ENCODE assay signal across 9 mouse cellular contexts in genomic region chr7:99659379-99660029, GRCm38 (mm10). TPM values are rescaled to one million over a fixed set of nuclear protein-coding genes. Genes with fewer than 3 reads are reported as not detected.
DNase-seq lines count a peak whose midpoint lies in the region; ATAC-seq lines count a peak whose summit lies in the region.
"Had no signal": no experiment of that assay in that cellular context is flagged by ENCODE, and none has a peak within 500 bp of the region (broad histone marks: within the 10 kb centered on the region; RNA-seq: fewer than 3 reads in every experiment).

No protein-coding gene starts in this region.

- H3K27ac ChIP-seq in forebrain, embryonic 14.5 days (ENCODE audit: low read depth, low read length): no peak overlapping the region
- no peak overlapping the region for H3K27ac ChIP-seq in hindbrain, embryonic 15.5 days (replicated peaks)
- H3K27ac ChIP-seq: liver, embryonic 15.5 days had no signal

- H3K9ac ChIP-seq in forebrain, embryonic 14.5 days (ENCODE audit: low read length): no peak overlapping the region
- no peak overlapping the region for H3K9ac ChIP-seq in hindbrain, embryonic 15.5 days
- H3K9ac ChIP-seq: liver, embryonic 15.5 days had no signal

- H3K27me3 ChIP-seq in forebrain, embryonic 14.5 days (replicated peaks; ENCODE audit: control insufficient read depth, insufficient read depth, low read length): no peaks in the 10 kb centered on the region
- no peaks in the 10 kb centered on the region for H3K27me3 ChIP-seq in hindbrain, embryonic 15.5 days

- H3K9me3 ChIP-seq in forebrain, embryonic 14.5 days (replicated peaks; ENCODE audit: control insufficient read depth, low read length): no peaks in the 10 kb centered on the region
- H3K9me3 ChIP-seq in hindbrain, embryonic 15.5 days: no peaks in the 10 kb centered on the region
- H3K9me3 ChIP-seq: liver, embryonic 15.5 days had no signal

- 0 out of 2 replicates have a peak, but pooled peaks have one; percentile 50 for ATAC-seq in forebrain, embryonic 14.5 days
- ATAC-seq in hindbrain, embryonic 15.5 days (ENCODE audit: low FRiP score, low read depth): 0 out of 2 replicates have a peak, but pooled peaks have one; percentile 46
- peak; percentile 83 for ATAC-seq in megakaryocyte progenitor cell, adult 5-6 weeks (replicated peaks; ENCODE audit: poor library complexity)
- ATAC-seq in activated CD4-positive, CD25-positive, alpha-beta regulatory T cell, adult 4 months: no peak

- 50% methylated on average over 12 of the region's 12 CpGs for WGBS in forebrain, embryonic 14.5 days
- 47% methylated on average over 12 of the region's 12 CpGs for WGBS in hindbrain, embryonic 15.5 days

- no peaks in the 10 kb centered on the region for H3K36me3 ChIP-seq in forebrain, embryonic 14.5 days (ENCODE audit: control insufficient read depth, insufficient read depth, low read length)
- H3K36me3 ChIP-seq in hindbrain, embryonic 15.5 days: no peaks in the 10 kb centered on the region
- H3K36me3 ChIP-seq: liver, embryonic 15.5 days had no signal

- no peak overlapping the region for H3K4me3 ChIP-seq in forebrain, embryonic 14.5 days (ENCODE audit: low read depth, low read length)
- H3K4me3 ChIP-seq in hindbrain, embryonic 15.5 days: no peak overlapping the region
- H3K4me3 ChIP-seq: liver, embryonic 15.5 days had no signal

- peak; percentile 86 for DNase-seq in MN1 (ENCODE audit: low spot score)
- peak; percentile 66 for DNase-seq in c-Kit-negative CD71-positive TER-119-positive erythroid progenitor cells, embryonic 14.5 days (ENCODE audit: low read depth, low spot score)
- peak; percentile 77 for DNase-seq in forebrain, embryonic 14.5 days (ENCODE audit: low spot score)
- DNase-seq in layer of hippocampus, postnatal 36 days: peak; percentile 70 to 77
- peak; percentile 35 to 74 for DNase-seq in spleen, adult 18-20 months

- H3K4me2 ChIP-seq in forebrain, embryonic 14.5 days (ENCODE audit: low read length): no peak overlapping the region
- no peak overlapping the region for H3K4me2 ChIP-seq in hindbrain, embryonic 15.5 days
- H3K4me2 ChIP-seq: liver, embryonic 15.5 days had no signal

- H3K4me1 ChIP-seq in forebrain, embryonic 14.5 days (ENCODE audit: control insufficient read depth, insufficient read depth, low read length): peaks cover under 1% of the 10 kb centered on the region; the same call in 1 of the 2 replicates
- H3K4me1 ChIP-seq in hindbrain, embryonic 15.5 days (replicated peaks): peaks cover 4% of the 10 kb centered on the region; the same call in 1 of the 2 replicates
- H3K4me1 ChIP-seq: liver, embryonic 15.5 days had no signal

RNA-seq across cellular contexts. Expression of gene Tpbgl, which starts 32.6 kb away (rescaled TPM):
- polyA plus RNA-seq in forebrain, embryonic 14.5 days (2014; fragmentation: Nextera tagmentation; extraction: Ambion mirVana): 0.32 and 0.33 TPM in 2 replicates
- 2.0 and 2.4 TPM in 2 replicates for polyA plus RNA-seq in hindbrain, embryonic 15.5 days (2015; fragmentation: Nextera tagmentation; extraction: Ambion mirVana)
- 1 to 10 TPM; 5.3 to 6.0 TPM for total RNA-seq in layer of hippocampus, postnatal 36 days (2021)
- 0.07 TPM in 1 of 2 replicates, not detected in the other for total RNA-seq in megakaryocyte progenitor cell, adult 5-6 weeks (2015)
- not detected in 2 replicates for total RNA-seq in megakaryocyte progenitor cell, adult 5-6 weeks (2017)
- under 1 TPM in 1 of 2 experiments, not detected in 1; 0.25 TPM for polyA plus RNA-seq in activated CD4-positive, CD25-positive, alpha-beta regulatory T cell, adult 4 months (2017; shearing (Covaris generic))

RNA-seq across cellular contexts. Expression of gene Slco2b1, which starts 51.6 kb away (rescaled TPM):
- polyA plus RNA-seq in forebrain, embryonic 14.5 days (2014; fragmentation: Nextera tagmentation; extraction: Ambion mirVana): 3.4 and 4.9 TPM in 2 replicates
- 6.7 and 7.1 TPM in 2 replicates for polyA plus RNA-seq in hindbrain, embryonic 15.5 days (2015; fragmentation: Nextera tagmentation; extraction: Ambion mirVana)
- 10 to 100 TPM; 10.4 to 13.7 TPM for total RNA-seq in layer of hippocampus, postnatal 36 days (2021)
- total RNA-seq in megakaryocyte progenitor cell, adult 5-6 weeks (2015): 0.07 and 0.10 TPM in 2 replicates
- 0.10 and 0.12 TPM in 2 replicates for total RNA-seq in megakaryocyte progenitor cell, adult 5-6 weeks (2017)
- not detected for polyA plus RNA-seq in activated CD4-positive, CD25-positive, alpha-beta regulatory T cell, adult 4 months (2017; shearing (Covaris generic))
